In the genomic region with DNA sequence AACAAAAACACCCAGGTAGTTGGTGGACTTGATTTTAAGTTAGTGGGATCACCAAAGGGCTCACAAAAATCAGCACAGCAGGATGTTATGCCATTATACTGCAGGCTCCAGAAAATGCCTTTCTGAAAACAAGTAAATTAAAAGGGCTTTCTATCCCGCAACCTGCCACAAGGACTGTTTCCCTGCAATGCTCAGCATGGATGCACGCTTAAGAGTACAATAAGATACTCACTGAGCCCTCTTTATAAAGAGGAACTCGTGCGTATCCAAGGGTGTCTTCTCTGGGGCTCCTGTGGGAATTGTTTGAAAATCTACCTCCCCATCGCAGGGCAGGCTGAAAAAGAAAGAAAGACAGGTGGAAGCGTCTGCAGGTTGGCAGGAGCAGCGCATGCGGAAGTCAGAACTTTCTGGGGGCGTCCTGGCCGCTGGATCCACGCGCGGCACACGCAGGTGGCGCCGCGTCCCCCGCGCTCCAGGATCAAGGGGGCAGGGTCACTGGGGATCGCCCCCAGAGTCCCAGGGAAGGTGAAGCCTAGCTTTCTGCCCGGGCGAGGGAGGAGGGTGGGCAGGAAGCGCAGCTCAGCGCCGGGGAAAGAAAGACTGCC, we compare ENCODE assay signal across 8 mouse cellular contexts. TPM values are rescaled to one million over a fixed set of nuclear protein-coding genes. Genes with fewer than 3 reads are reported as not detected.
DNase-seq lines count a peak whose midpoint lies in the region; ATAC-seq and TF ChIP-seq lines count a peak whose summit lies in the region.

No protein-coding gene starts in this region.

- H3K9ac ChIP-seq in heart, embryonic 11.5 days (ENCODE audit: low read depth, low read length) = peak overlapping the region; percentile 94
- peak overlapping the region; percentile 69 for H3K9ac ChIP-seq in liver, postnatal 0 days (replicated peaks)
- peak overlapping the region; percentile 65 for H3K9ac ChIP-seq in stomach, embryonic 15.5 days

- H3K4me3 ChIP-seq in heart, embryonic 11.5 days (ENCODE audit: low read depth, low read length) = peak overlapping the region; percentile 81
- H3K4me3 ChIP-seq in thymus, adult 2 months (ENCODE audit: control insufficient read depth, insufficient read depth, low read length) = peak overlapping the region; percentile 81
- peak overlapping the region; percentile 83 for H3K4me3 ChIP-seq in hindbrain, embryonic 10.5 days
- peak overlapping the region; percentile 64 for H3K4me3 ChIP-seq in liver, postnatal 0 days (ENCODE audit: low read depth, low read length)
- peak overlapping the region; percentile 82 for H3K4me3 ChIP-seq in stomach, embryonic 15.5 days (replicated peaks)

- no peak for TF ChIP-seq EP300 in liver, postnatal 0 days (IDR thresholded peaks at IDR 0.05; ENCODE audit: low read depth)

- no peaks in the 10 kb centered on the region for H3K27me3 ChIP-seq in heart, embryonic 11.5 days (ENCODE audit: control insufficient read depth, insufficient read depth, low read length)
- no peaks in the 10 kb centered on the region for H3K27me3 ChIP-seq in thymus, adult 2 months (ENCODE audit: control insufficient read depth, insufficient read depth, low read length)
- H3K27me3 ChIP-seq in hindbrain, embryonic 10.5 days (ENCODE audit: insufficient read depth, poor library complexity, severe bottlenecking) = no peaks in the 10 kb centered on the region
- H3K27me3 ChIP-seq in liver, postnatal 0 days (ENCODE audit: insufficient read depth, low read length) = no peaks in the 10 kb centered on the region; the same call in 1 of the 2 replicates
- H3K27me3 ChIP-seq in stomach, embryonic 15.5 days (replicated peaks) = no peaks in the 10 kb centered on the region

- H3K4me1 ChIP-seq in heart, embryonic 11.5 days (ENCODE audit: control insufficient read depth, insufficient read depth, low read length) = peaks cover 28% of the 10 kb centered on the region
- peaks cover 3% of the 10 kb centered on the region for H3K4me1 ChIP-seq in thymus, adult 2 months (replicated peaks; ENCODE audit: control insufficient read depth, insufficient read depth, low read length)
- H3K4me1 ChIP-seq in hindbrain, embryonic 10.5 days (replicated peaks) = peaks cover 48% of the 10 kb centered on the region
- H3K4me1 ChIP-seq in liver, postnatal 0 days (ENCODE audit: insufficient read depth) = no peaks in the 10 kb centered on the region
- H3K4me1 ChIP-seq in stomach, embryonic 15.5 days = no peaks in the 10 kb centered on the region

- ATAC-seq in heart, embryonic 11.5 days (replicated peaks; ENCODE audit: insufficient number of reproducible peaks, low FRiP score, low TSS enrichment) = no peak
- ATAC-seq in liver, postnatal 0 days = no peak; the same call in 1 of the 2 replicates
- peak; percentile 39 for ATAC-seq in stomach, embryonic 15.5 days (ENCODE audit: insufficient read depth, low FRiP score, low read depth)

- WGBS in heart, embryonic 11.5 days (ENCODE audit: insufficient replicate concordance) = 1% methylated on average over 25 of the region's 25 CpGs
- WGBS in thymus, adult 2 months = 2% methylated on average over 25 of the region's 25 CpGs
- under 1% methylated on average over 25 of the region's 25 CpGs for WGBS in hindbrain, embryonic 10.5 days
- 2% methylated on average over 25 of the region's 25 CpGs for WGBS in liver, postnatal 0 days (ENCODE audit: insufficient replicate concordance)
- WGBS in stomach, embryonic 15.5 days = under 1% methylated on average over 25 of the region's 25 CpGs

- TF ChIP-seq CTCF in thymus, adult 2 months (IDR thresholded peaks at IDR 0.05; ENCODE audit: borderline replicate concordance, control insufficient read depth, extremely low read depth, insufficient read depth, low read length, poor library complexity) = 0 out of 2 replicates have a peak, but pooled peaks have one; percentile 16
- no peak for TF ChIP-seq CTCF in liver, postnatal 0 days (IDR thresholded peaks at IDR 0.05; ENCODE audit: low read depth)

- H3K36me3 ChIP-seq in heart, embryonic 11.5 days (ENCODE audit: control insufficient read depth, insufficient read depth, low read length) = peaks cover 4% of the 10 kb centered on the region; the same call in 1 of the 2 replicates
- H3K36me3 ChIP-seq in thymus, adult 2 months (ENCODE audit: control insufficient read depth, insufficient read depth, low read length) = no peaks in the 10 kb centered on the region
- peaks cover 30% of the 10 kb centered on the region for H3K36me3 ChIP-seq in hindbrain, embryonic 10.5 days
- no peaks in the 10 kb centered on the region for H3K36me3 ChIP-seq in liver, postnatal 0 days (replicated peaks; ENCODE audit: insufficient read depth, low read length)
- no peaks in the 10 kb centered on the region for H3K36me3 ChIP-seq in stomach, embryonic 15.5 days

- peak overlapping the region; percentile 80 for H3K27ac ChIP-seq in heart, embryonic 11.5 days (ENCODE audit: low read depth, low read length)
- no peak overlapping the region for H3K27ac ChIP-seq in thymus, adult 2 months (ENCODE audit: control insufficient read depth, insufficient read depth, low read length)
- peak overlapping the region; percentile 98 for H3K27ac ChIP-seq in hindbrain, embryonic 10.5 days
- H3K27ac ChIP-seq in liver, postnatal 0 days (ENCODE audit: low read depth) = peak overlapping the region; percentile 55
- peak overlapping the region; percentile 68 for H3K27ac ChIP-seq in stomach, embryonic 15.5 days

- H3K9me3 ChIP-seq in heart, embryonic 11.5 days (replicated peaks; ENCODE audit: control insufficient read depth, low read length) = no peaks in the 10 kb centered on the region
- H3K9me3 ChIP-seq in hindbrain, embryonic 10.5 days = no peaks in the 10 kb centered on the region
- no peaks in the 10 kb centered on the region for H3K9me3 ChIP-seq in liver, postnatal 0 days (ENCODE audit: low read length)
- no peaks in the 10 kb centered on the region for H3K9me3 ChIP-seq in stomach, embryonic 15.5 days

- peak overlapping the region; percentile 54 for H3K4me2 ChIP-seq in heart, embryonic 11.5 days
- H3K4me2 ChIP-seq in liver, postnatal 0 days (ENCODE audit: low read depth, low read length) = peak overlapping the region; percentile 95
- peak overlapping the region; percentile 88 for H3K4me2 ChIP-seq in stomach, embryonic 15.5 days

- no peak for DNase-seq in heart, postnatal 4 days
- peak; percentile 80 for DNase-seq in thymus, adult 2 months
- no peak for DNase-seq in thymus, postnatal 0 days (ENCODE audit: low spot score)
- no peak for DNase-seq in hindbrain, embryonic 10.5 days (ENCODE audit: low spot score)
- no peak for DNase-seq in liver, postnatal 0 days
- DNase-seq in yolk sac, embryonic 10.5 days (ENCODE audit: low spot score) = no peak

- TF ChIP-seq POLR2A in thymus, adult 2 months (IDR thresholded peaks at IDR 0.05; ENCODE audit: control insufficient read depth, extremely low read depth, insufficient read depth, low read length, poor library complexity) = peak; percentile 55; the same call in 1 of the 2 replicates

RNA-seq across cellular contexts. Expression of gene Ccnjl, which starts 0.4 kb away (rescaled TPM):
- polyA plus RNA-seq in heart, embryonic 11.5 days (2014; fragmentation: Nextera tagmentation; extraction: Ambion mirVana) = 23.2 and 25.1 TPM in 2 replicates
- total RNA-seq in heart, postnatal 4 days (2021) = 10 to 100 TPM; 10.4 to 12.0 TPM
- 9.4 and 10.3 TPM in 2 replicates for polyA plus RNA-seq in thymus, adult 2 months (2012; rRNA removed)
- 6.4 and 8.5 TPM in 2 replicates for polyA plus RNA-seq in thymus, postnatal 0 days (2015; fragmentation: Nextera tagmentation; extraction: Ambion mirVana)
- polyA plus RNA-seq in hindbrain, embryonic 10.5 days (2016; fragmentation: Nextera tagmentation; extraction: Ambion mirVana) = 37.4 and 45.5 TPM in 2 replicates
- polyA plus RNA-seq in liver, postnatal 0 days (2015; fragmentation: Nextera tagmentation; extraction: Ambion mirVana) = 1.5 and 2.1 TPM in 2 replicates
- polyA plus RNA-seq in stomach, embryonic 15.5 days (2015; fragmentation: Nextera tagmentation; extraction: Ambion mirVana) = 12.7 and 13.5 TPM in 2 replicates

RNA-seq across cellular contexts. Expression of gene C1qtnf2, which starts 54.1 kb away (rescaled TPM):
- 1.3 and 1.6 TPM in 2 replicates for polyA plus RNA-seq in heart, embryonic 11.5 days (2014; fragmentation: Nextera tagmentation; extraction: Ambion mirVana)
- 10 to 100 TPM; 10.5 to 13.2 TPM for total RNA-seq in heart, postnatal 4 days (2021)
- polyA plus RNA-seq in thymus, adult 2 months (2012; rRNA removed) = 1.5 and 3.0 TPM in 2 replicates
- 5.3 and 5.6 TPM in 2 replicates for polyA plus RNA-seq in thymus, postnatal 0 days (2015; fragmentation: Nextera tagmentation; extraction: Ambion mirVana)
- 1.1 and 1.3 TPM in 2 replicates for polyA plus RNA-seq in hindbrain, embryonic 10.5 days (2016; fragmentation: Nextera tagmentation; extraction: Ambion mirVana)
- 2.5 and 2.7 TPM in 2 replicates for polyA plus RNA-seq in liver, postnatal 0 days (2015; fragmentation: Nextera tagmentation; extraction: Ambion mirVana)
- polyA plus RNA-seq in stomach, embryonic 15.5 days (2015; fragmentation: Nextera tagmentation; extraction: Ambion mirVana) = 10.1 and 10.4 TPM in 2 replicates

RNA-seq across cellular contexts. Expression of gene 4933415A04Rik, which starts 58.7 kb away (rescaled TPM):
- polyA plus RNA-seq in heart, embryonic 11.5 days (2014; fragmentation: Nextera tagmentation; extraction: Ambion mirVana) = 4.6 and 5.3 TPM in 2 replicates
- total RNA-seq in heart, postnatal 4 days (2021) = 1 to 10 TPM; 3.3 to 3.8 TPM
- 0.59 and 0.81 TPM in 2 replicates for polyA plus RNA-seq in thymus, adult 2 months (2012; rRNA removed)
- 2.6 and 4.4 TPM in 2 replicates for polyA plus RNA-seq in thymus, postnatal 0 days (2015; fragmentation: Nextera tagmentation; extraction: Ambion mirVana)
- polyA plus RNA-seq in hindbrain, embryonic 10.5 days (2016; fragmentation: Nextera tagmentation; extraction: Ambion mirVana) = 10.4 and 12.8 TPM in 2 replicates
- polyA plus RNA-seq in liver, postnatal 0 days (2015; fragmentation: Nextera tagmentation; extraction: Ambion mirVana) = 0.51 and 0.72 TPM in 2 replicates
- polyA plus RNA-seq in stomach, embryonic 15.5 days (2015; fragmentation: Nextera tagmentation; extraction: Ambion mirVana) = 3.5 and 3.8 TPM in 2 replicates
